In the genomic region with DNA sequence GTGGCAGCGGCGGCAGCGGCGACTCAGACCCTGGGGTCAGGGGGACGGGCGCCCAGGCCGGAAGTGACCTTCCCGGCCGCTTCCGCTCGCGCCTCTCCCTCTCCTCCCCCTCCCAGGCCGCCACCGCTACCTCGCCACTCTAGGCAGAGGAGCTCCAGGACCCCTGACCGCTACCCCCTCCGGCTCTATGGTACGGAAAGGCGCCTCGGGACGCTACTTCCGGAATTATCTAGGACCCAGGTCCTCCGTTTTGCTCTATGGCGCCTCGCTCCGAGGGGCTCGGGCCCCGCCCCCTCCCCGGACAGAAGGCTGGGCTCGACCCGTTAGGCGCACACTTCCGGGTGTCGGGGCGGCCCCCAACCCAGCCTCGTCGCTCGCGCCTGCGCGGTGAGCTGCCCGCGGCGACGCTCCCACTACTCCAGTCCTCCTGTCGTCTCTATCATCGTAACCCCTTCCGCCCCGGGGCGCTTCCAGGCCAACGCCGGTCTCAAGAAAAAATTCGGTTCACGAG, we compare ENCODE assay signal across 8 mouse cellular contexts. TPM values are rescaled to one million over a fixed set of nuclear protein-coding genes. Genes with fewer than 3 reads are reported as not detected.
DNase-seq lines count a peak whose midpoint lies in the region; ATAC-seq and TF ChIP-seq lines count a peak whose summit lies in the region.

A gene (minus strand): TSS at position 97 of the 511 bp plus-strand sequence.

- no peak for TF ChIP-seq CTCF in Patski (IDR thresholded peaks at IDR 0.05)

- POLR2A ChIA-PET in Patski (lab: Charles Lee): interaction anchor here (1.3 to 1.6 kb wide), 2 partner anchors 17 to 38 kb away, joined by 4 read pairs; a partner anchor contains a TSS

- H3K36me3 ChIP-seq in hindbrain, embryonic 15.5 days: no peaks in the 10 kb centered on the region

- peak; percentile 87 for ATAC-seq in Patski
- ATAC-seq in hindbrain, embryonic 15.5 days (ENCODE audit: low FRiP score, low read depth): peak; percentile 97

- DNase-seq in Patski (ENCODE audit: low read depth, low spot score): peak; percentile 89
- peak; percentile 97 for DNase-seq in cerebellum, postnatal 25 days
- peak; percentile 96 to 97 for DNase-seq in frontal cortex, postnatal 36 days (ENCODE audit: low spot score in 2 of 2)
- peak; percentile 95 for DNase-seq in left cerebral cortex, adult 11 months (ENCODE audit: low spot score)
- DNase-seq in lung, postnatal 4 days: peak; percentile 97 to 99
- peak; percentile 98 for DNase-seq in retina, postnatal 7 days (ENCODE audit: low read depth, low spot score)
- DNase-seq in urinary bladder, adult 2 months (ENCODE audit: low spot score): peak; percentile 94

- peak within 1 kb of the TSS; percentile 98 for H3K27ac ChIP-seq in hindbrain, embryonic 15.5 days (replicated peaks)

- peak within 1 kb of the TSS; percentile 78 for H3K9ac ChIP-seq in hindbrain, embryonic 15.5 days

- H3K27me3 ChIP-seq in Patski: no peaks in the 10 kb centered on the region
- no peaks in the 10 kb centered on the region for H3K27me3 ChIP-seq in hindbrain, embryonic 15.5 days

- WGBS in hindbrain, embryonic 15.5 days: 1% methylated on average over 41 of the region's 54 CpGs

- in situ Hi-C loops in Patski (cut with MboI; ENCODE audit: low pct_unique_long_range_greater_than_20kb): loop anchor here (25.0 kb wide), 1 partner anchor 1094 kb away; a partner anchor contains a TSS

- H3K4me1 ChIP-seq in hindbrain, embryonic 15.5 days (replicated peaks): peaks cover 31% of the 10 kb centered on the region

- CTCF ChIA-PET in Patski (lab: Charles Lee): interaction anchor here (0.8 to 3.0 kb wide), 2 partner anchors 29 to 36 kb away, joined by 3 to 12 read pairs; no protein-coding TSS in a partner anchor

- H3K4me3 ChIP-seq in hindbrain, embryonic 15.5 days: peak within 1 kb of the TSS; percentile 67

- H3K4me2 ChIP-seq in hindbrain, embryonic 15.5 days: peak within 1 kb of the TSS; percentile 91

- H3K9me3 ChIP-seq in hindbrain, embryonic 15.5 days: no peaks in the 10 kb centered on the region

RNA-seq across cellular contexts. Expression of the gene that starts here (rescaled TPM):
- polyA plus RNA-seq in Patski (2021): 31.1 TPM
- polyA plus RNA-seq in hindbrain, embryonic 15.5 days (2015; fragmentation: Nextera tagmentation; extraction: Ambion mirVana): 24.8 and 27.4 TPM in 2 replicates
- polyA plus RNA-seq in urinary bladder, adult 2 months (2012; rRNA removed): 33.4 and 38.5 TPM in 2 replicates

Comparison
In these comparisons a context has a peak if more than half of its experiments do, and no peak if none do; other contexts are left out.
1. Peak in every context shown above with its lines: DNase-seq, ATAC-seq, H3K4me3 ChIP-seq and H3K27ac ChIP-seq.